Mouse (Mus musculus) heart, adult 11 months (tissue): Measurements from ENCODE around the gene Rmnd5a.
"Not testable (repeated sequence)": the region's sequence is repeated elsewhere in the genome, so short reads cannot be mapped to it uniquely, and the experiment has no call there.

ENCODE experiments used
- DNase-seq: peaks from one replicate; pipeline ENCODE4 v3.0.0; 2022

Gene Rmnd5a

DNA sequence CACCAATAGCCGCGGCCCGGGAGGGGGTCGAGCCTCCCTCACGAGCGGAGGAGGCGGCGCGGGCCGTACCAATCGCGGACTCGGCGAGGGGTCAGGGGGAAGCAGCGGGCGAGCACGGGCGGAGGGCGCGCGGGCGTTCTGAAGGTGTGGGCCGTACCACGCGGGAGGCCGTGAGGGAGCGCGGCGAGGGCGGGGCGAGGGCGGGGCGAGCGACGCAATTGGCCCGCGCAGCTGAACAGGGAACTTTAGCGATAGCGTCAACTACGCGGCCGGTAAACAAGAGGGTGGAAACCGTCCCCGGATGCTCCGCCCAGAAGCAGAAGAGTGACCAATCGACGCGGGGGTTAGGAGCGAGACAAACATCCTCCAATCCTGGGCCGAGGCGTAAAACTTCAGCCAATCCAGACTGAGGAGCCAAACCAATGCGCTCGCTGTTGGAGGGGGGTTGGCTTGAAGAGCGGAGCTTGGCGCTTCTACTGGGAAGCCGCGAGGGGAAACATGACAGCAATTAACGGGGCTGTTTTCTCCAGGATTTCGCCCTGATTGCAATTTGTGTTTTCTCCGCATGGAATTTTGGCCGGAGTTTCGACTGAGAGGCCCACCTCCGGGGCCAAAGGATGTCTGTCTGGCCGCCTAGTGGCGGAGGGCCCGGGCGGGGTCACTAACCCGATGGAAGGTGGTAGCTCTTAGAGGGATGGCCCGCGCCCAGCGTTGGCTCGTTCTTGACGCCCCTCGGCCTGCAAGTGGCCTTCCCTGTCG, at the start of gene Rmnd5a:
Rmnd5a (minus strand) TSS at position 146 of the 759 bp plus-strand sequence.
- DNase-seq = peak; percentile 100

DNA sequence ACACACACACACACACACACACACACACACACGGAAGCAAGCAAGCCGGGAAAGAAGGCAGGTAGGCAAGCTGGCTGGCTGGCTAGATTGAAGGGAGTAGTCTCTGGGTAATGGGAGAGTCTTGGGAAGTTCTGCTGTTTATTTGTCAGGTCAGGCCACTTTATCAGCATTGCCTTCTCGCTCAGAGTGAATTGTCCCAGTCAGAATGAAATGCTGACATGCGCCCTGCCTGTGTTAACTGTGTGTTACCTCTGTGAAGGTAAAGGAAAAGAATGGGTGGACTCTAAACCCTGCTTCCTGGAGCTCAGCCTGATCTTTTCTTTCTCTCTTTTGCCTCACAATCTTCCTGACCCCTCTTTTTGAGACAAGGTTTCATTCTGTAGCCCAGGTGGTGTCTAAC, 47.5 kb upstream of the Rmnd5a start:
- no peak for DNase-seq

DNA sequence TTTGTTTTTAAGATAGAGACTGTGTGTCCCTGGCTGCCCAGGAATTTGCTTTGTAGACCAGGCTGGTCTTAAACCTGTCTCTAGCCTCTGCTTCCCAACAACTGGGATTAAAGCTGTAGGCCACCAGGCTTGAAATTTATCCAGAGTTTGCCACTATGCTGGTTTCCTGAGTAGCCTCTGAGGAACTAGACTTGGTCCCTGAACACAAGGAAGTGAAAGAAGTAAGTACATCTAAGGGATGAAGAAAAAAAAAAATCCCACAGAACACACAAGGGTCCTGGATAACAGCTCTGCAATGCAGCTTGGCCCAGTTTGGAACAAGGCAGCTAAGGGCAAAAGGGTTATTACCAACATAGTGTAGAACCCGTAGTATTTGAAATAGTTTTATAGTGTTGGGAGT, 46.4 kb upstream of the Rmnd5a start:
- DNase-seq = peak; percentile 63

DNA sequence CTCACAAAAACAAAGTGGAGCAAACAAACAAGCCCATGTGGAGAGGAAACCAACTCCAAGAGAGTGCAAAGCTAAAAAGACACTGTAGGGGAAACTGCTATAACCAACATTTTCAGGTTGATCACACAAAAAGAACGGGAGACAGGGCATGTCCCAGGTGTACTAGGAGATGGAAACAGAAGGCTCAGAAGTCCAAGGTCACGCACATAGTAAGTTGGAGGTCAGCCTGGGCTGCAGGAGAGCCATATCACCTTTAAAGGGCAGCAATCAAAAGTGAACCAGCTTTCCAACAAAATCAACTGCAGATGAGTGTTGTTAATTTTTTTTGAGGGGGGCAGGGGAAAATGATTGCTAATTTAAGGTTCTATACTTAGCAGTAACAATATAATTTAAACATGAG, 45.8 kb upstream of the Rmnd5a start:
- peak; percentile 46 for DNase-seq

GRCm38 (mm10) chr6:71485246-71485645, 44.8 kb upstream of the Rmnd5a start:
- DNase-seq = peak; percentile 74

- no peak for DNase-seq
Measured at GRCm38 (mm10) chr6:71481136-71481535, 40.7 kb upstream of the Rmnd5a start.

DNA sequence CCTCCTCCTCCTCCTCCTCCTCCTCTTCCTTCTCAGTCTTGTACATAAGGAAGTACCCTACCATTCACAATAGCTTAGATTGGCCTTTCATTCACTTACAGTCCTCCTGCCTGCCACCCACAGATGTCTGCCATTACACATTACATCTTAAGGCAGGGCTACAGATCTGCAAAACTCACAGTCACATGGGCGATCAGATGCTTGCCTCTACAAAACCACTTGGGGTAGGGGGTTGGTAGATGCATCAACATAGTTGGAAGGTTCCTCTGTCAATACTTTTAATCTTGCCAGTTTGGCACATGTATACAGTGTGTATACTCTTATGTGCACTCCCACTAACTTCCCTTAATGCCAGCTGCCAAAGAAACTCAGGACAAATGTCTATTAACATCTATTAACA, 39.7 kb upstream of the Rmnd5a start:
- DNase-seq = no peak

- DNase-seq = not testable (repeated sequence)
Measured at GRCm38 (mm10) chr6:71479588-71479987, 39.2 kb upstream of the Rmnd5a start.

DNA sequence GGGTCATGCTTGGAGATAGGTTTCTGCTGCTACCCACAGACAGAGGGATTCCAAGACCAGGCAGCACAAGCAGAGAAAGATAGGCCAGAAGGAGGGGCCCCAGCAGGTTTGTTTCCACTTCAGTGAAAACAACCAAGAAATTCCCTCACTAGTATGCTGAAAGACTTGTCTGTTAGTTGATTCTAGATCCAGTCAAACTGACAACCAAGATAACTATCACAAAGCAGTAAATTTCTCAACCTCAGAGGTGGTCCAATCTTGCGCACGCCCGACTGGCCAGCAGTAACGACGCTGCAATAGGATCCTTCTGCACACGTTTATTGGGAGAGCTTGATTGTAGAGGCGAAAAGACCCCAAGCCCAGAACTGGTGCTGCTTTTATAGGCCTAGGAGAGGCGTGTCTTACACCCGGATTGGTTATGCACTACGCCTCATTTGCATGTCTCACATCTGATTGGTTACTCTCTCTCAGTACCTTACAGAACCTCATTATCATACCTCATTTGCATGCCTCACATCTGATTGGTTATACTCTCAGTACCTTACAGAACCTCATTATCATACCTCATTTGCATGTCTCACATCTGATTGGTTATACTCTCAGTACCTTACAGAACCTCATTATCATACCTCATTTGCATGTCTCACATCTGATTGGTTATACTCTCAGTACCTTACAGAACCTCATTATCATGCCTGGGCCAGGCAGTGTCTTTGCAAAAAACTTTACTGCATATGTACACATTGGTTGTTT, 38.6 kb upstream of the Rmnd5a start:
- not testable (repeated sequence) for DNase-seq

DNA sequence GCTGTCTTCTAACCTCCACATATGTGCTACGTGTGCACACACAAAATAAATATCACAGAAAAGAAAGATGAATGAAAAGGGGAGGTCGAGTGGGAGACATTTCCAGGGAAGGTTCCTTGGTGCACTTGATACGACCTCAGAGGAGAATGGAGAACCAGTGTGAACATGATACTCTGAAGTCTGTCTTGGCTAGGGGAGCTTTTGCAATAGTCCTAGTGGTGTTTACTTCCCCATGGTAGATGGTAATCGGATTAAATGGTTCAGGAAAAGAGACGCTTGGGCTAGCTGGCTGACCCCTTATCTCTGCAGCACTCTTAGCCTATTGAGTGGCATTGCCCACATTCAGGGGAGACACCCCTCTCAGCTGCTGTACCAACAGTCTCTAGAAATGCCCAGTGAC, 36.3 kb upstream of the Rmnd5a start:
- DNase-seq = no peak

GRCm38 (mm10) chr6:71475604-71476003, 35.2 kb upstream of the Rmnd5a start:
- DNase-seq = no peak

GRCm38 (mm10) chr6:71472786-71473185, 32.3 kb upstream of the Rmnd5a start:
- DNase-seq = peak; percentile 31

DNA sequence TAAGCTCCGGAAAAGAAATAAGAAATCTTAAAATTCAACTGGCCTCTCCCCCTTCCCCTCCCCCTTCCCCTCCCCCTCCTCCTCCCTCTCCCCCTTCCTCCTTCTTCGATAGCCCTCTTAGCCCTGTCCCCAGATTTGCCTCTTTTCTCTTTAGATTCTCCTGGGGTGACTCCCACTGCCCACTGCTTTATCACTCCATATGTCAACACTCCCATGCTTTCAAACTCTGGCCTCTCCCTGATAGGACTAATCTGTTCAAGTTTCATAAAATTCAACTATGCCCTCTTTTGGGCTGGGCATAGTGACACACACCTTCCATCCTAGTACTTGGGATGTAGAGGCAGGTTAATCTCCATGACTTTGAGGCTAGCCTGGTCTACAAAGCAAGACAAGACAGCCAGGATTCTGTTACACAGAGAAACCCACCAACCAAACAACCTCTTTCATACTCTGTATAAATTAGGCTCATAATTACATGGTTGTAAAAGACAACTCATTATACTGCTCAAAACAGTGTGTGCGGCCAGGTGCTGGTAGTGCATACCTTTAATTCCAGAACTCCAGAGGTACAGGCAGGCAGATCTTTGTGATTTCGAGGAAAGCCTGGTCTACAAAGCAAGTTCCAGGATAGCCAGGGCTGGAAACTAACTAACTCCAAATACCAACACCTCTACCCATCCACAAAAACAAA, 31.5 kb upstream of the Rmnd5a start:
- DNase-seq = no peak

GRCm38 (mm10) chr6:71469291-71469690, 28.9 kb upstream of the Rmnd5a start:
- no peak for DNase-seq

DNA sequence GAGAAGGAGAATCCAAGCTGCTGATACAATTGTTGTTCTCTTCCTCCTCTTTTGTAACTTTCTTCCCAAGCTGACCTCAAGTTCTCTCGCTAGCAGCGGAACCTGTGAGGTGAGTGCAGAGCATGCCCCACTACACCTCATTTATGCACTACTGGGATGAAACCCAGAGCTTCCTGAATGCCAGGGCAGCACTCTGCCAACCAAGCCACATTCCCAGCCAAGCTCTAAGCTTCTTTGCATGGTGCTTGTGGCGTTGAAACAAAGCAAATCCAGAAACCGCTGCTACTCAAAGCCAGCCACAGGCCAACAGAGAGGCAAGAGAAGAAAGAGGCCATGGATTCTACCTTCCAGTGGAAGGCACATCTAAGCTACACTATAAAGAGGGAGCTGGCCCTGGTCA, 27.3 kb upstream of the Rmnd5a start:
- DNase-seq = peak; percentile 85

GRCm38 (mm10) chr6:71465146-71465545, 24.7 kb upstream of the Rmnd5a start:
- no peak for DNase-seq

DNA sequence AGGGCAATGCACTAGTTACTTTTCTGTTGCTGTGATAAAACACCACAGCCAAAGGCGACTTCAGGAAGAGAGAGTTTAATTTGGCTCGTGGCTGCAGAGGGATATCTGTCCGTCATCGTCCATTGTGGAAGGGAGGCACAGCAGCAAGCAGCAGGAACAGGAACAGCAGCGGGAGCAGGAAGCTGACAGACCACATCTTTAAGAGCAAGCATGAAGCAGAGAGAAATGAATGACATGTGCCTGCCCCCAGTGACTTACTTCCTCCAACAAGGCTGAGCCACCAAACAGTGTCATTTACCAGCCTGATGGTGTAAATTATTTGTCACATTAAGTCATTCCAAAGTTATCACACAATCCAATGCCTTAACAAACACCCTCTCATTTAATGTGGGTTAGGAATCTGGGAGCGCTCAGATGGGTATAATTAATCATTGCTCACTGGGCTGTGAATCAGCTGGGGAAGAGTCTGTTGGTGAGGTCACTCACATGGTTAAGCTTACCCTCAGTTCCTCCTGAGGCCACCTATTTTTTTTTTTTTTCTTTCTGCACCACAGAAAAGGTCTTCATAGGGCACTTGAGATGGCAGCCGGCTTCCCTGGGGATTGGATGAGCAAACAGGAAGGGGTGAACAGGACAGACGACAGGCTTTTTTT, 17.6 kb upstream of the Rmnd5a start:
- peak; percentile 61 for DNase-seq

DNA sequence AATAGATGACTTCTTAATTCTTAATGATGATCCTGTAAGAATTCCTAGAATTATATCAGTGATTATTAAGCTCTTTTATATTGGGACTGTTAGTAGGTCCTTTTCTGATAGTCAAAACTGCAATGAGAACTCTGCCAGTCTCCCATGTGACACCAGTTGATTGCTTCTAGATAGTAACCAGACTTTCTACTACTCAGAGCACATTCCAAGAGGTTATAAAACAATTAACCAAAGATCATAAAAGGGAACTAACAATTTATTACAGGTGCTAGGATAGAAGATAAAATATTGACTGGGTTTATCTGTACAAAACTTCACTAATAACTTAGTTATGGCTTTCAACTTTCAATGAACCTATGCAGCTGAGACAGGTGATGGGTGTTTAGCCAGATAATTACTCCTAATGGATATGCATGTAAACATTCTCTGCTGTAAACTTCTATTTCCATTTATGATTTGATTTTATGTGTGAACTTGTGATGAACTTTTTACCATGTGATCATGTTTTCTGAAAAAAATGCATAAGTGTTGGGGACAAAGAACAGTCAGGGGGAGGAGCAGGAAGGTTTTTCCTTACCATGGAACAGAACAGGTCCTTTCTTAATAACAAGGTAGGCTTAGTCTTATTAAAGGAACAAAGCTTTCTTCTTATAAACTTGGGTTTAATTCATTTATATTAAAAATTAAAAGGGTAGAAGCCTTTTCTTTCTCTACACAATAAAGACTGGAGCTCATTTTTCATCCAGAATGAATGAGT, 13.7 kb upstream of the Rmnd5a start:
- DNase-seq = not testable (repeated sequence)

DNA sequence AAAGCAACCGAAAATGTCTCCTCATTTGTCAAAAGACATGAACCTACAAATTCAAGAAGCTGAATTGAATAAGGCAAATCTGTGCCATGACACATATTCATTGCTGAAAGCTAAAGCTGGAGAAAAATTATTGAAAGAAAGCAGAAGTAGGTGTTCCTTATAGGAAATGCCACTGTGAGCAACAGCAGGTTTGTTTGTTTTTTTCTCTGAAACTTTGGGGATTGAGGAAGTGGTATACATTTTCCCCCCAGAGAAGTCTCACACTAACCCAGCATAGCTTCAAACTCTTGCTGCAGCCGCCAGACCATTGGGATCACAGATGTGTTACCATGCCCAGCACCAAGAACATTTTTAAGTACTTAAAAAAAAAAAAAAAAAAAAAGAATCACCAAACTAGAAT, 12.4 kb upstream of the Rmnd5a start:
- peak; percentile 31 for DNase-seq

- peak; percentile 44 for DNase-seq
Measured at GRCm38 (mm10) chr6:71445560-71445959, 5.1 kb upstream of the Rmnd5a start.

DNA sequence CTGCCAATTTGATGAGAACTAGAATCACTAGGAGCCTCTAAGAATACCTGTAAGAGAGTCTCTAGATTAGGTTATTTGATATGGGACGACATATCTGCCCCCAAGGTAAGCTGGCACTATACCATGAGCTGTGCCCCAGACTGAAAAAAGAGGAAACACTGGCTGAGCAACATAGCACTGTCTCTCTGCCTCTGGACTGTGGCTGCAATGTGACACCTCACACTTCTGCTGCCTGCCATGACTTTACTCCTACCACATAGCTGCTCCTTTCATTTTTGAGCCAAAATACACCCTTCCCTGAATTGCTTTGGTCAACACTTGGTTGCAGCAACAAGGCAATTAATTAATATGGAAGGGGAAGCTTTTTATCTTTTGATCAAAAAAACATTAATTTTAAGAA, 4.3 kb upstream of the Rmnd5a start:
- no peak for DNase-seq

GRCm38 (mm10) chr6:71442130-71442529, 1.7 kb upstream of the Rmnd5a start:
- DNase-seq = no peak

DNA sequence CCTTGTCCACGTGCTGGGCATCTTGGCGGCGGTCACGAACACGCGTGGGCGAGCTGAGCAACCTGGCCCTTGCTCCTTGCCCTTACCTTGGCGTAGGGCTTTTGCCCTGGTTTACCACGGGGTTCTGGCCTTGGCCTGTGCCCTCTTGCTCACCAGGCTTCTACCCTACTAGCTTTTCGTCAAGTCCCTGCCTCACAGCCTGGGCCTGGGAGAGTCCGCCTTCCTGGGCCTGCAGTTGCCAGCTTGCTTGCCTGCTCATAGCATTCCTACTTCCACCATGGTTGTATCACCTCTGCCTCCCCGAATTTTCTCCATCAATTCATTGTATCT, 779 bp upstream of the Rmnd5a start:
- DNase-seq = no peak
